Comparison of ENCODE assay signal across 8 mouse cellular contexts in genomic region chr17:36167306-36168038, GRCm38 (mm10). TPM values are rescaled to one million over a fixed set of nuclear protein-coding genes. Genes with fewer than 3 reads are reported as not detected.
DNase-seq lines count a peak whose midpoint lies in the region; ATAC-seq and TF ChIP-seq lines count a peak whose summit lies in the region.

No protein-coding gene starts in this region.

- ATAC-seq in hindbrain, embryonic 13.5 days (ENCODE audit: low FRiP score): no peak
- ATAC-seq in stomach, embryonic 16.5 days (ENCODE audit: insufficient read depth, low FRiP score): 0 out of 2 replicates have a peak, but pooled peaks have one; percentile 47

- H3K9me3 ChIP-seq in hindbrain, embryonic 13.5 days: no peaks in the 10 kb centered on the region
- no peaks in the 10 kb centered on the region for H3K9me3 ChIP-seq in stomach, embryonic 16.5 days (replicated peaks; ENCODE audit: control insufficient read depth, low read length)

- DNase-seq in adrenal gland, adult 2 months: peak; percentile 36
- DNase-seq in adrenal gland, adult (ENCODE audit: inconsistent age in 2 of 2, low spot score in 1 of 2): no peak
- DNase-seq in lung, postnatal 36 days: peak; percentile 35
- no peak for DNase-seq in adipocyte (ENCODE audit: low spot score)
- DNase-seq in gastrocnemius, postnatal 10 days: no peak

- H3K27ac ChIP-seq in bone marrow macrophage, adult 2 months (ENCODE audit: insufficient read depth, low read depth, low read length): no peak overlapping the region
- no peak overlapping the region for H3K27ac ChIP-seq in hindbrain, embryonic 13.5 days
- no peak overlapping the region for H3K27ac ChIP-seq in stomach, embryonic 16.5 days (ENCODE audit: low read length)

- H3K4me2 ChIP-seq in hindbrain, embryonic 13.5 days: peak overlapping the region; percentile 41
- peak overlapping the region; percentile 63 for H3K4me2 ChIP-seq in stomach, embryonic 16.5 days (ENCODE audit: low read depth, low read length)

- no peak overlapping the region for H3K9ac ChIP-seq in hindbrain, embryonic 13.5 days
- peak overlapping the region; percentile 50; the same call in 1 of the 2 replicates for H3K9ac ChIP-seq in stomach, embryonic 16.5 days (ENCODE audit: low read length)

- TF ChIP-seq POLR2A in bone marrow macrophage, adult 2 months (IDR thresholded peaks at IDR 0.05; ENCODE audit: borderline replicate concordance, low read depth, low read length): no peak

- no peaks in the 10 kb centered on the region for H3K36me3 ChIP-seq in hindbrain, embryonic 13.5 days
- no peaks in the 10 kb centered on the region for H3K36me3 ChIP-seq in stomach, embryonic 16.5 days (ENCODE audit: control insufficient read depth, insufficient read depth, low read length)

- no peaks in the 10 kb centered on the region for H3K4me1 ChIP-seq in bone marrow macrophage, adult 2 months (ENCODE audit: control insufficient read depth, insufficient read depth, low read length)
- 0 out of 2 replicates have a peak, but pooled peaks cover 10% of the 10 kb centered on the region for H3K4me1 ChIP-seq in hindbrain, embryonic 13.5 days (replicated peaks)
- no peaks in the 10 kb centered on the region for H3K4me1 ChIP-seq in stomach, embryonic 16.5 days (ENCODE audit: control insufficient read depth, insufficient read depth, low read length)

- H3K4me3 ChIP-seq in bone marrow macrophage, adult 2 months (ENCODE audit: insufficient read depth, low read length): peak overlapping the region; percentile 57
- peak overlapping the region; percentile 26 for H3K4me3 ChIP-seq in hindbrain, embryonic 13.5 days
- peak overlapping the region; percentile 51 for H3K4me3 ChIP-seq in stomach, embryonic 16.5 days (replicated peaks; ENCODE audit: low read length)

- H3K27me3 ChIP-seq in hindbrain, embryonic 13.5 days: peaks cover 83% of the 10 kb centered on the region
- peaks cover 34% of the 10 kb centered on the region for H3K27me3 ChIP-seq in stomach, embryonic 16.5 days (ENCODE audit: control insufficient read depth, insufficient read depth, low read length)

- 1% methylated on average over 51 of the region's 51 CpGs for WGBS in hindbrain, embryonic 13.5 days
- WGBS in stomach, embryonic 16.5 days: 1% methylated on average over 51 of the region's 51 CpGs

- TF ChIP-seq CTCF in bone marrow macrophage, adult 2 months (IDR thresholded peaks at IDR 0.05; ENCODE audit: low read depth, low read length): no peak

RNA-seq across cellular contexts. Expression of gene Gm8909, which starts 0.9 kb away (rescaled TPM):
- not detected for total RNA-seq in adrenal gland, adult 2 months (2021)
- polyA plus RNA-seq in adrenal gland, adult 2 months (2012; rRNA removed): 0.19 TPM in 1 of 2 replicates, not detected in the other
- 3.6 TPM in 1 of 2 replicates, not detected in the other for polyA plus RNA-seq in bone marrow macrophage, adult 2 months (2012; ENCODE audit: insufficient read depth, insufficient read length, missing spikeins)
- polyA plus RNA-seq in hindbrain, embryonic 13.5 days (2015; fragmentation: Nextera tagmentation; extraction: Ambion mirVana): not detected in 2 replicates
- polyA plus RNA-seq in stomach, embryonic 16.5 days (2015; fragmentation: Nextera tagmentation; extraction: Ambion mirVana): 0.42 and 0.45 TPM in 2 replicates
- not detected for total RNA-seq in gastrocnemius, postnatal 10 days (2021)

RNA-seq across cellular contexts. Expression of gene H2-T3, which starts 22.6 kb away (rescaled TPM):
- total RNA-seq in adrenal gland, adult 2 months (2021): not detected
- not detected in 2 replicates for polyA plus RNA-seq in adrenal gland, adult 2 months (2012; rRNA removed)
- polyA plus RNA-seq in bone marrow macrophage, adult 2 months (2012; ENCODE audit: insufficient read depth, insufficient read length, missing spikeins): 0.60 TPM in 1 of 2 replicates, not detected in the other
- polyA plus RNA-seq in hindbrain, embryonic 13.5 days (2015; fragmentation: Nextera tagmentation; extraction: Ambion mirVana): not detected in 2 replicates
- polyA plus RNA-seq in stomach, embryonic 16.5 days (2015; fragmentation: Nextera tagmentation; extraction: Ambion mirVana): 3.4 and 4.0 TPM in 2 replicates
- not detected for total RNA-seq in gastrocnemius, postnatal 10 days (2021)

RNA-seq across cellular contexts. Expression of gene Gm7030, which starts 38.2 kb away (rescaled TPM):
- not detected for total RNA-seq in adrenal gland, adult 2 months (2021)
- not detected in 2 replicates for polyA plus RNA-seq in adrenal gland, adult 2 months (2012; rRNA removed)
- polyA plus RNA-seq in bone marrow macrophage, adult 2 months (2012; ENCODE audit: insufficient read depth, insufficient read length, missing spikeins): not detected in 2 replicates
- polyA plus RNA-seq in hindbrain, embryonic 13.5 days (2015; fragmentation: Nextera tagmentation; extraction: Ambion mirVana): not detected in 2 replicates
- 0.34 TPM in 1 of 2 replicates, not detected in the other for polyA plus RNA-seq in stomach, embryonic 16.5 days (2015; fragmentation: Nextera tagmentation; extraction: Ambion mirVana)
- total RNA-seq in gastrocnemius, postnatal 10 days (2021): not detected

RNA-seq across cellular contexts. Expression of gene Gm19684, which starts 46.0 kb away (rescaled TPM):
- total RNA-seq in adrenal gland, adult 2 months (2021): under 1 TPM in 1 of 2 experiments, not detected in 1; 0.41 TPM
- 0.33 and 0.36 TPM in 2 replicates for polyA plus RNA-seq in adrenal gland, adult 2 months (2012; rRNA removed)
- 1.1 and 1.8 TPM in 2 replicates for polyA plus RNA-seq in bone marrow macrophage, adult 2 months (2012; ENCODE audit: insufficient read depth, insufficient read length, missing spikeins)
- not detected in 2 replicates for polyA plus RNA-seq in hindbrain, embryonic 13.5 days (2015; fragmentation: Nextera tagmentation; extraction: Ambion mirVana)
- not detected in 2 replicates for polyA plus RNA-seq in stomach, embryonic 16.5 days (2015; fragmentation: Nextera tagmentation; extraction: Ambion mirVana)
- total RNA-seq in gastrocnemius, postnatal 10 days (2021): not detected

Comparison
In these comparisons a context has a peak if more than half of its experiments do, and no peak if none do; other contexts are left out.
1. DNase-seq: peak in adrenal gland, adult 2 months (single experiment) and lung, postnatal 36 days (single experiment); none in adrenal gland, adult (0 of 2), adipocyte (single experiment) and gastrocnemius, postnatal 10 days (single experiment).
2. Peak in every context shown above with its lines, with median percentiles within 50 percentile points of each other: H3K4me3 ChIP-seq.